Mouse (Mus musculus) forelimb bud, embryonic 11.5 days (tissue): ENCODE measurements around the gene Tmem240.
"Not testable (repeated sequence)": the region's sequence is repeated elsewhere in the genome, so short reads cannot be mapped to it uniquely, and the experiment has no call there.

Experiments used
- DNase-seq: peaks from one replicate; pipeline ENCODE4 v3.0.0-alpha.2; 2012; ENCODE audit warnings: low read depth, low spot score

Tmem240 gene

GRCm38 (mm10) chr4:155734951-155735702 is 527 bp downstream of the Tmem240 start:
- no peak for DNase-seq

GRCm38 (mm10) chr4:155735788-155736187 is 1.2 kb downstream of the Tmem240 start:
- no peak for DNase-seq

GRCm38 (mm10) chr4:155736421-155736820 is 1.8 kb downstream of the Tmem240 start:
- no peak for DNase-seq

- no peak for DNase-seq
Observed at GRCm38 (mm10) chr4:155738262-155738661, 3.7 kb downstream of the Tmem240 start.

- DNase-seq = no peak
Observed at GRCm38 (mm10) chr4:155739152-155739551, 4.6 kb downstream of the Tmem240 start.

GRCm38 (mm10) chr4:155739741-155740636 is 5.4 kb downstream of the Tmem240 start:
- no peak for DNase-seq

GRCm38 (mm10) chr4:155740681-155741080 is 6.1 kb downstream of the Tmem240 start:
- not testable (repeated sequence) for DNase-seq

- DNase-seq = no peak
Observed at GRCm38 (mm10) chr4:155742684-155743083, 8.1 kb downstream of the Tmem240 start.

GRCm38 (mm10) chr4:155744474-155744873 is 9.9 kb downstream of the Tmem240 start:
- DNase-seq = no peak

GRCm38 (mm10) chr4:155745136-155745535 is 10.5 kb downstream of the Tmem240 start:
- DNase-seq = no peak

GRCm38 (mm10) chr4:155746036-155746548 is 11.5 kb downstream of the Tmem240 start:
- no peak for DNase-seq

GRCm38 (mm10) chr4:155746575-155747490 is 12.2 kb downstream of the Tmem240 start:
- DNase-seq = no peak

- DNase-seq = no peak
Observed at GRCm38 (mm10) chr4:155757011-155757410, 22.4 kb downstream of the Tmem240 start.

- peak; percentile 25 for DNase-seq
Observed at GRCm38 (mm10) chr4:155759862-155760612, 25.4 kb downstream of the Tmem240 start.

- DNase-seq = peak; percentile 99
Observed at GRCm38 (mm10) chr4:155760613-155761355, 26.2 kb downstream of the Tmem240 start, which contains the start of gene Atad3a. Atad3a (minus strand) TSS chr4:155761093.

- no peak for DNase-seq
Observed at GRCm38 (mm10) chr4:155761356-155762099, 26.9 kb downstream of the Tmem240 start.

GRCm38 (mm10) chr4:155762357-155762756 is 27.8 kb downstream of the Tmem240 start:
- DNase-seq = no peak

- no peak for DNase-seq
Observed at GRCm38 (mm10) chr4:155769496-155769879, 34.9 kb downstream of the Tmem240 start.

GRCm38 (mm10) chr4:155769880-155770512 is 35.4 kb downstream of the Tmem240 start:
- peak; percentile 88 for DNase-seq
